Mouse (Mus musculus) lung, adult 18-20 months (tissue): ENCODE data around the gene Gm10964.
"Not testable (repeated sequence)": the region's sequence is repeated elsewhere in the genome, so short reads cannot be mapped to it uniquely, and the experiment has no call there.

Experiments
- DNase-seq, 2 experiments: peaks; one replicate each; pipeline ENCODE4 v3.0.0; 2022; ENCODE audit warnings: mixed read lengths in 2 of 2

Gene Gm10964

DNA sequence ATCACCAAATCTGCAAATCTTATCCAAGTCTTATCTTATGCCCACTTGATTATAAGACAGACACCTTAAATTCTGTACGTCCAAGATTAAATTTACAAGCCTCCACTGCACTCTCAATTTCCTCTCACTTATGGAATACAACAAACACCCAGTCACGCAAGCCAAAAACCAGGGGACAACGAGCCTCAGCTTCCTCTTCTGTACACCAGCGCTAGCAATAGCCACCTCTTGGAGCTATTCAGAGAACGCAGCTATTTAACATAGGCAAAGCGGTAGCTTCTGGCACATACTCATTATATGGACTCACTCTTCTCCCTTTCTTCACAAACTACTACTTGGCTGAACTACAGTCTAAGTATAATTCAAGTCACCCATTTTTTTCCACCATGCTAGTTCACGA is 40.0 kb downstream of the Gm10964 start:
- no peak for DNase-seq

DNA sequence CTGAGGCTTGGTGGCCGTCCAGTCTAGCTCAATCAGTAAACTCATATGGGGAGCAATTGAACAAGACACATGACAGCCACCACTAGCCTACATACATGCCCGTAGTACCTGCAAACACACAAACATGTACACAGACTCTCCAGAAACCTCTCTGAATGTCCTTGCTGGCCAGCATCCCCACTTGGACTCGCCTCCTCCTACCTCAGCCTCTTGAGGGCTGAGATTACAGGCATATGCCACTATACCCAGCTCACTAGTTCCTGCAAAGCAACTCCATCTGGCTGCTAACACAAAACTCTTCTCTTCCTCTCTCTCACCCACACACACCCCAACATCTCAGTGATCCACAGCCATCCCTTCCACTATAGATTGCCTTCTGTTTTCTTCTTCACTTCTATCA is 41.1 kb downstream of the Gm10964 start:
- no peak for DNase-seq

DNA sequence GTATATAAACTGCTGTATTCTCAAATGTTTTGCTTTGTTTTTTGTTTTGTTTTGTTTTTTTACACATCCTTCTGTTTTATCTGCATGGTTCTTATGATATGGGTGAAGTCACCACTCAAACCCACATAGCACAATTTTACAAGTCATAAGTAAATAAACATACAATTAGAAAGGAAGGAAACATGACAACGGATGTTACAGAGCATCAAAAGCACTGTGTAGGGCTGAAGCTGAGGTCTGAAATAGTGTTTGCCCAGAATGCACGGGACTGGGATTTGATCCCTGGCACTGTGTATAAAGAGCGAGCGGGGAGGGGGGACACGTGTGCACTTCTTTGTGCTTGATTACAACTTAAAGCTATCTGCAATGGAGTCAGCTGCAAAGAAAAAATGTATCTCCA is 41.6 kb downstream of the Gm10964 start:
- DNase-seq = no peak

DNA sequence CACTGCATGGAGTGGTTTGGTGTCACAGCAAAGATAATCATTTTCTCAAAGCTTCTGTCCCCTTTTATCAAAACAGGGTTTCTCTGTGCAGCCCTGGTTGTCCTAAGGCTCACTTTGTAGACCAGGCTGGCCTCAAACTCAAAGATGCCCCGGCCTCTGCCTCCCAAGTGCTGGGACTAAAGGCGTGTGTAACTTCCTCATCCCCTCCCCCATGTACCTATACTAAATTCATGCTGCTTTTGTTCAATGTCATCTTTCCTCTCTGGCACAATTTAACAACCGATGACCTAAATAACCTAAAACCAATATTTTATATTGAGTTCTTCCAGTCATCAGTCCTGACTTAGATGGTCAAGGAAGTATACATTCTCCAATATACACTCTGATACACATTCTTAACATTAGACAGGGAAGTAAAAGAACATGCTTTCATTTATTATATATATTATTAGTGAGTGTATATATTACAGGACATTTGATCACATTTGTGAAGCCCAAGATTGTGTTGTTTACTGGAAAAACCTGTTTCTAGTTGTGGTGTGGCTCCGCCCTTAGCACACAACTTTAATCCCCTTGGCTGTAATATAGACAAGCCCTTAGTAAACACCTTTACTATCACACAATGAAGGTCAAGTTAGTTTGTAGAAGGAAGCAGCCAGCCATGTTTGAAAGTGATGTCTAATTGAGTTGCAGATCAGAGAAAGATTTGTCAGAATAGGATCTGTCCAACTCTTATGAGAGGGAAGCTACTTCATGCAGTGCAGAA is 43.9 kb downstream of the Gm10964 start:
- no peak for DNase-seq

DNA sequence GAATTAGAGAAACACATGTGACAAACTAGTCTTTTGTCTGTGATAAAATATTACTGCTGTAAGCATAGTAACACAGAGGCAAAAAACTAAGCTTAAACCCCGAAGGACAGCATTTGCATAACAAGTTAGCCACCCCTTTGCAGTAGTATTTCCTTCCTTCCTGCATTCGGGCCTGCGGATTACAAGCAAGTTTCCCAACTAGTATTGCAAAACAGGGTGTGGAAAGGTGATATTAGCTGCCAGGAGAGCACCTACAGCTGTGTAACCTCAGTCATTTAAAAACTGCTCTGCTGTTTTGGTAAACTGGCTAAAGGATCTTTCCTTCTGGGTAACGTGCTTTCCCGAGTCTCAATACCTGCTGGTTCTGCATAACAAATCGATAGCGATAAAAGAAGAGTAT is 48.1 kb downstream of the Gm10964 start:
- peak; percentile 60 to 72 for DNase-seq

DNA sequence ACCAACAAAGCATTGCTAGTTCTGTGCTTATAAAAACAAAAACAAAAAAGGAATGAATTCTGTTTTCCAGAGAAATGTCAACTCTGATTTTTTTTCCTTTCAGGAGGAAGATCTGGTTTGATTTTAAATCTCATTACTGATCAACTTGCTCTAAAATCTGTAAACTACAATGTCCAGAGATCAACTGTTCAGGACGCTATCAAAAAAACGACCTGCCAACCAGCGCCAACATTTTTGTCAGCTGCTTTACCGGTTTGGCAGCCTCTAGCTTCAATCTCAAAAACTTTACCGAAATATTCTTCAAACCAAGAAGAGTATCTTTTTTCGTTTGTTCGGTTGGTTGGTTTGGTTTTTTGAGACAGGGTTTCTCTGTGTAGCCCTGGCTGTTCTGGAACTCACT is 49.9 kb downstream of the Gm10964 start:
- no peak for DNase-seq

DNA sequence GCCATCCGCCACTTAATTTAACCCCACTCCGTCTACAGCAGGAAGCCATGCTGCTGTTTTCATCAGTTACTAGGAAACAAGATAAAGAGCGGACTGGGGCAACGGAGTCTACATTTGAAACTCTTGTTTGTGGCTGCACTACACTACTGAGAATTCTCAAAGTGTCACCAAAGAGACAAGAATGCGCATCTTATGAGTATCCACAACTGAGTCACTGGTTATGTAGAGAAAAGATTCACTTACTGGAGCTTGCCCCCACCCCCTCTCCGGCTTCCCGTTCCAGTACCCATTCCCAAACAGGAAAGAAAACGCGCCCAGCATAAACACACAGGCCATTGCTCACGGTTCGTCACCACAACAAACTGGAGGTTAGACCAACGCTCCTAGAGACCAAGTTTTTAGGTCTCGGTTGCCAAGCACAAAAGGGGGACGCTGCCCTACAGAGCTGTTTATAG is 50.8 kb downstream of the Gm10964 start:
- peak; percentile 72 to 79 for DNase-seq

DNA sequence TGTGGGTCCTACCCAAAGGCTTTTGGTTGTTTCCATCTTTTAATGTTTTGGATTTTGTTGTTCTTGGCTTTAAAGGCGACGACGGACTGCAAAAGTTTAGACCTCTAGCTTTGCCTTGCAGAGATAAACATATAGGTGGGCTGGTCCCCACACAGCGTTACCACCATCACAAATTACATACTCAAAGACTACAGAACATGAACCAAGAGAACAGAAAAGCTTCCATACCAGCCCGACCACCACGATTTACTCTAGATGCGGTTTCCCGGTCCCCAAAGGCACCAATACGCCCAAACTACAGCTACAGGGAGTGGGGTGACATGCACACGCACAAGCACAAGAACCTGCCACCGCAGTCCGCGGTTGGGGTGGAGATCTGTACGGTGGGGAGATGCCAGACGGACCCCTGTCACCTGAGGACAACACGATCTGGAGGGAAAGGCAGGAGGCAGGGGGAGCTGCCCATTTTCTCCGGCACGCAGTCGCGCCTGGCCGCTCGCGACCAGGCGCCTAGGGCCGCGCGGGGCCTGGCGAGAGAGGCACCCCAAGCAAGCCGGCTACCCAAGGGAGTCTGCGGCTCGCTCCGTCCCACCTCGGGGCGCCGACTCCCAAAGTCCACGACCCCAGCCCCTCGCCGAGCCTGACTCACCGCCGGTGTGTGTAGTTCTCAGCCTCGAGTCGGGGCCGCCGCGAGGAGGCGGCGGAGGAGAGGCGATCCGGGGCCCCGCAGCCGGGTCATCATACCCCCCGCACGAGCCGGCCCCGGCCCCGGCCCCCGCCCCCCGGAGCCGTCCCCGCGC is 51.4 kb downstream of the Gm10964 start:
- peak; percentile 27 to 34 for DNase-seq

DNA sequence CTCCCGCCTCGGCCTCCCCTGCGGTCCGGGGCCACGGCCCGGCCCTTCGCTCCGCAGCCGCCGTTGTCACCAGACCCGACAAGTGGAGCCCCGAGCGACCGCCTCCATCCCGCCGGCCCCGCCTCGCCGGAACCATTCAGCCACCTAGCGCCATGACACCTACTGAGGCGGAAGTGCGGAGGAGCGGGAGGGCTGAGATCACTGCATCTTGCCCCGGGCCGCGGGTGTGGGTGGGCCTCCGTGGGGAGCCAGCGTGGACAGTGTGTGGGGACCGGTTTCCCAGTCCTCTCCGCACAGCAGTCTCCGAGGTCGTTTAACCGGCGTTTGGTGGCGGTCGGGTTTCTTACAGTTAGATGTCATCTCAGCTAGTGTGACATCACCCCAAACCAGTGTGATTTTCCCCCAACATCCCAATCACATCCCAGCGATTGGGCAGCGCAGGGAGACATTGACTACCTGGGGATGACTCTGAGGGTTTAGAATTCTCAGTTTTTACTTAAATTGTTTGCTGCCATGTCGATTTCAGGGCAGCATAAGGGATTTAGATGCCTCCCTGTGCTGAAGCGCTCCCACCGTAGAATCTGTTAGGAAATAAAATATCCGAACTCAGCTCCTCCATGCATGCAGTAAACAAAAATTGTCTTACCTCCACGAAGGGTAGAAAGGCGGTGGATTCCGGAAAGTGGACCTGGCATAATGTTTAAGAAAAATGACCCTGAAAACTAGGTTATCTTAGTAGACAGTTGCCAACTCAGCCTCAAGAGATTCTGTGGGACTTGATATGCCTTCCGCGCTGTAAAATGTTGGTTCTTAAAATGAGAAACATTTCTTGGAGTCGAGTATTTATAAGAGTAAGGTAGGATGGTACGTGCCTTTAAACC is 52.3 kb downstream of the Gm10964 start, which contains the start of gene Hipk1:
Gene Hipk1 (minus strand): TSS at position 334 of the 881 bp plus-strand sequence.
- DNase-seq = peak; percentile 96 to 97

DNA sequence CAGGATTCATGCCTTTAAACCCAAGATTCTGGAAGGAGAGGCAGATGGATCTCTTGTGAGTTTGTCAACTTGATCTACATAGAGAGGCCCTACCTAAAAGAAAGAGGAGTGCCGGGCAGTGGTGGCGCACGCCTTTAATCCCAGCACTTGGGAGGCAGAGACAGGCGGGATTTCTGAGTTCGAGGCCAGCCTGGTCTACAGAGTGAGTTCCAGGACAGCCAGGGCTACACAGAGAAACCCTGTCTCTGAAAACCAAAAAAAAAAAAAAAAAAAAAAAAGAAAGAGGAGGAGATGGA is 52.9 kb downstream of the Gm10964 start:
- not testable (repeated sequence) for DNase-seq

DNA sequence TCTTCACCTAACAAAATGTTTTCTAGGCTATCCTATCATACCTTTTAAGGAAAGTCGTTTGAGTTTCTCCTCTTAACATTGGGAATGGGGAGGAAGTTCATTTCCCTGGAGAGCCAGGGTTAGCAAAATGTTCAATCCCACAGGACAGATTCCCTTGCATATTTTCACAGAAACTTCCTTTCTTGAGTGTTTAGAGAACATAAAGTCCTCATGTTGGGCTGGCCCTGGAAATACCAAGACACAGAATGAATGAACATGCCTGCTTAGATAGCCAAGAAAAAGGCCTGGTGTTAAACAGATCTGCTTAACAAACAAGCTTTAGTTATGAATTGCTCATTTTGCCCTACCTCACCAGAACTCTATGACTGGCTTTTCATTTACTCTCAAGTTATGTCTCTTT is 53.4 kb downstream of the Gm10964 start:
- DNase-seq = no peak
